Mouse (Mus musculus): Measurements from ENCODE around the gene Rbp2.

GRCm38 (mm10) chr9:98492821-98493220, 6.9 kb downstream of the Rbp2 start:
- no peak for TF ChIP-seq CTCF (IDR thresholded peaks at IDR 0.05; ENCODE audit: extremely low read depth, insufficient read depth, insufficient read length, insufficient replicate concordance)
- TF ChIP-seq POLR2A (IDR thresholded peaks at IDR 0.05; ENCODE audit: low read depth, low read length), result no peak
